Mouse (Mus musculus) kidney, adult 8-10 months (tissue): ENCODE results near the gene Gm20696.
A peak's percentile ranks its signal among the peaks of the same experiment; 100 is the strongest.

ENCODE experiments used
- DNase-seq, 2 experiments: peaks; one replicate each; pipeline ENCODE4 v3.0.0; 2022

Gene Gm20696

GRCm38 (mm10) chr6:99478873-99479650 lies 187.5 kb downstream of the Gm20696 start:
- no peak for DNase-seq

- peak in 1 of 2 experiments; percentile 16 for DNase-seq
Measured at GRCm38 (mm10) chr6:99475040-99475439, 191.6 kb downstream of the Gm20696 start.

- no peak for DNase-seq
Measured at GRCm38 (mm10) chr6:99470906-99471305, 195.7 kb downstream of the Gm20696 start.

- no peak for DNase-seq
Measured at GRCm38 (mm10) chr6:99469134-99469834, 197.3 kb downstream of the Gm20696 start.

- DNase-seq = no peak
Measured at GRCm38 (mm10) chr6:99467831-99468230, 198.8 kb downstream of the Gm20696 start.

- DNase-seq = no peak
Measured at GRCm38 (mm10) chr6:99467109-99467508, 199.5 kb downstream of the Gm20696 start.

GRCm38 (mm10) chr6:99466354-99466753 lies 200.2 kb downstream of the Gm20696 start:
- DNase-seq = no peak

- no peak for DNase-seq
Measured at GRCm38 (mm10) chr6:99464449-99464848, 202.1 kb downstream of the Gm20696 start.

GRCm38 (mm10) chr6:99463906-99464305 lies 202.7 kb downstream of the Gm20696 start:
- DNase-seq = no peak

GRCm38 (mm10) chr6:99458775-99459174 lies 207.8 kb downstream of the Gm20696 start:
- no peak for DNase-seq

GRCm38 (mm10) chr6:99453763-99454520 lies 212.7 kb downstream of the Gm20696 start:
- DNase-seq = no peak

GRCm38 (mm10) chr6:99452638-99453185 lies 213.9 kb downstream of the Gm20696 start:
- DNase-seq = no peak

- DNase-seq = no peak
Measured at GRCm38 (mm10) chr6:99451479-99451878, 215.1 kb downstream of the Gm20696 start.

GRCm38 (mm10) chr6:99447447-99447846 lies 219.2 kb downstream of the Gm20696 start:
- DNase-seq = no peak

GRCm38 (mm10) chr6:99446801-99447415 lies 219.7 kb downstream of the Gm20696 start:
- no peak for DNase-seq

GRCm38 (mm10) chr6:99443460-99443859 lies 223.1 kb downstream of the Gm20696 start:
- no peak for DNase-seq

- DNase-seq = no peak
Measured at GRCm38 (mm10) chr6:99441100-99441499, 225.5 kb downstream of the Gm20696 start.

- no peak for DNase-seq
Measured at GRCm38 (mm10) chr6:99440606-99441005, 226.0 kb downstream of the Gm20696 start.

GRCm38 (mm10) chr6:99439878-99440361 lies 226.7 kb downstream of the Gm20696 start:
- DNase-seq = peak in 1 of 2 experiments; percentile 23

- DNase-seq = peak in 1 of 2 experiments; percentile 30
Measured at GRCm38 (mm10) chr6:99439214-99439877, 227.3 kb downstream of the Gm20696 start.

GRCm38 (mm10) chr6:99436371-99436770 lies 230.2 kb downstream of the Gm20696 start:
- DNase-seq = no peak

- no peak for DNase-seq
Measured at GRCm38 (mm10) chr6:99435140-99435539, 231.5 kb downstream of the Gm20696 start.
